Mouse (Mus musculus) frontal cortex, adult (tissue): Measurements from ENCODE around the gene Gbgt1.
"Not testable (repeated sequence)": the region's sequence is repeated elsewhere in the genome, so short reads cannot be mapped to it uniquely, and the experiment has no call there.

Experiments used
- ATAC-seq: cut with Nextera tagmentation; 2 replicates; pipeline ENCODE4 v1.9.2; 2017; ENCODE audit warnings: mild to moderate bottlenecking, moderate library complexity, mixed read lengths; ENCODE audit not compliant: low TSS enrichment

The Gbgt1 gene

GRCm38 (mm10) chr2:28498431-28498830 is 1.7 kb downstream of the Gbgt1 start:
- ATAC-seq = no peak

- no peak for ATAC-seq
Measured at GRCm38 (mm10) chr2:28502987-28503386, 6.3 kb downstream of the Gbgt1 start.

GRCm38 (mm10) chr2:28504676-28505075 is 8.0 kb downstream of the Gbgt1 start:
- no peak for ATAC-seq

- ATAC-seq = no peak
Measured at GRCm38 (mm10) chr2:28505795-28506194, 9.1 kb downstream of the Gbgt1 start, which contains the start of gene Gm10134. Gene Gm10134, plus strand, starts transcription at chr2:28506095.

- no peak for ATAC-seq
Measured at GRCm38 (mm10) chr2:28506291-28506690, 9.6 kb downstream of the Gbgt1 start.

- ATAC-seq = not testable (repeated sequence)
Measured at GRCm38 (mm10) chr2:28511600-28511999, 14.9 kb downstream of the Gbgt1 start.

GRCm38 (mm10) chr2:28512798-28513401 is 16.2 kb downstream of the Gbgt1 start, which contains the start of gene Ralgds:
Gene Ralgds, plus strand, starts transcription at chr2:28513125.
- peak; percentile 35; the same call in 1 of the 2 replicates for ATAC-seq

- ATAC-seq = peak; percentile 33; the same call in 1 of the 2 replicates
Measured at GRCm38 (mm10) chr2:28513431-28514370, 17.0 kb downstream of the Gbgt1 start.

GRCm38 (mm10) chr2:28514489-28514888 is 17.8 kb downstream of the Gbgt1 start:
- no peak for ATAC-seq

- ATAC-seq = no peak
Measured at GRCm38 (mm10) chr2:28517206-28517909, 20.7 kb downstream of the Gbgt1 start.

GRCm38 (mm10) chr2:28518231-28518630 is 21.5 kb downstream of the Gbgt1 start:
- peak; percentile 51 for ATAC-seq

GRCm38 (mm10) chr2:28520581-28520980 is 23.9 kb downstream of the Gbgt1 start:
- ATAC-seq = no peak

- ATAC-seq = peak; percentile 9
Measured at GRCm38 (mm10) chr2:28521571-28522151, 25.0 kb downstream of the Gbgt1 start.

GRCm38 (mm10) chr2:28522166-28522565 is 25.5 kb downstream of the Gbgt1 start:
- no peak for ATAC-seq

- peak; percentile 77 for ATAC-seq
Measured at GRCm38 (mm10) chr2:28523643-28524117, 27.0 kb downstream of the Gbgt1 start.

- no peak for ATAC-seq
Measured at GRCm38 (mm10) chr2:28524406-28524805, 27.7 kb downstream of the Gbgt1 start.

GRCm38 (mm10) chr2:28525219-28525942 is 28.7 kb downstream of the Gbgt1 start:
- peak; percentile 28 for ATAC-seq

- ATAC-seq = no peak
Measured at GRCm38 (mm10) chr2:28525943-28526876, 29.5 kb downstream of the Gbgt1 start.

GRCm38 (mm10) chr2:28527436-28528353 is 31.0 kb downstream of the Gbgt1 start:
- no peak for ATAC-seq
